Mouse (Mus musculus): ENCODE data around the gene 4930426L09Rik. TPM values are rescaled to one million over a fixed set of nuclear protein-coding genes. Genes with fewer than 3 reads are reported as not detected.

4930426L09Rik gene
- 0.31 and 0.32 TPM in 2 replicates for polyA plus RNA-seq (2012)

DNA sequence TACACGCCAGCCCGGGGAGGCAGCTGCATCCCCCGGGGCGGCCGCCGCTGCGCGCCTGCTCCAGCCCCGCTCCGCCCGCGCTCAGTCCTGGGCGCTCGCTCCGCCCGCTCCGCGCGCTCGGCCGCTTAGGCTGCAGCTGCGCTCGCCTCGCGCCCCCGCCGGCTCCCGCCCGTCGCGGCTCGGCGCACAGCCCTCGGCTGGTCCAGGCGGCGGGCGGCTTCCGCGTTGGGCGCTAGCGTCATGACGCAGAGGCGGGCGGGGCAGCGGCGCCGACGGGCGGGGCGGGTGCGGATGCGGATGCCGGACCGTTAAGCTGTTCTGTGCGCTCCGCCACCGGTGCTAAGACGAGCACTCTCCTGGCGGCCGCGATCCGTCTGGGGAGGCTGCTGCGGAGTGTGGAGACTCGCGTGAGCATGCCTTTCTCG is at the start of gene 4930426L09Rik, which contains the start of gene Pip4k2a:
Gene 4930426L09Rik, plus strand, starts transcription at position 290 of the 425 bp plus-strand sequence.
Gene Pip4k2a, minus strand, starts transcription at position 73 of the 425 bp plus-strand sequence.
- TF ChIP-seq GATA1 (IDR thresholded peaks at IDR 0.05; ENCODE audit: low read length): no peak

DNA sequence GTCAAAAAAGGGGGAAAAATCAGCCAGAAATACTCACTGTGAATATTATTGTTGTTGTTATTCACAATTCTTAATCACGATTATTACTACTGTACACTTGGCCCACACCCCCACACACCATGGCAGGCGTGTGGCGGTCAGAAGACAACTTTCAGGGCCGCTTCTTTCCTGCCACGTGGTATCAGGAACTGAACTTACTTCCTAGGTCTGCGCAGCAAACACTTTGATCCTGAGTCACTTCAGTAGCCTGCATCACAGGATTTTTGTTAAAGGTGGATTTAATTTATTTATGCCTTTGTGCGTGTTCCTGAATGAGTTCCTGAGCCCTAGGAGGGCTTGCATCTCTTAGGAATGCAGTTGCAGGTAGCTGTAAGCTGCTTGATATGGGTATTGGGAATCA is 49.4 kb upstream of the 4930426L09Rik start:
- TF ChIP-seq GATA1 (IDR thresholded peaks at IDR 0.05; ENCODE audit: low read length): no peak

DNA sequence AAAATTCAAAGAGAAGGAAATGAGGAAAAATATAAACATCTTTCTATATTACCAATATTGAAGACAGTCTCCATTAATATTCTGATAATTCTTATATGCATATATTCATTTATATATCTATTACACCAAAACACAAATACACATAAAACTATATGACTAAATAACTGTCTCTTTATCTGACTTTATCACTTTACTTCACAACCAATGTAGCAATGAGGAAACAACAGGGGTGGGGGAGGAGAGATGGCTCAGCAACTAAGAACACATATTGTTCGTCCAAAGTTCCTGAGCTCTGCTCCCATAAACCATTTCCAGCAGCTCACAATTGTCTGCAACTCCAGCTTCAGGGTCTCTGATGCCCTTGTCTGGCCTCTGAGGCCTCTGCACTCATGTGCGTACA is 47.4 kb upstream of the 4930426L09Rik start:
- TF ChIP-seq GATA1 (IDR thresholded peaks at IDR 0.05; ENCODE audit: low read length): no peak

DNA sequence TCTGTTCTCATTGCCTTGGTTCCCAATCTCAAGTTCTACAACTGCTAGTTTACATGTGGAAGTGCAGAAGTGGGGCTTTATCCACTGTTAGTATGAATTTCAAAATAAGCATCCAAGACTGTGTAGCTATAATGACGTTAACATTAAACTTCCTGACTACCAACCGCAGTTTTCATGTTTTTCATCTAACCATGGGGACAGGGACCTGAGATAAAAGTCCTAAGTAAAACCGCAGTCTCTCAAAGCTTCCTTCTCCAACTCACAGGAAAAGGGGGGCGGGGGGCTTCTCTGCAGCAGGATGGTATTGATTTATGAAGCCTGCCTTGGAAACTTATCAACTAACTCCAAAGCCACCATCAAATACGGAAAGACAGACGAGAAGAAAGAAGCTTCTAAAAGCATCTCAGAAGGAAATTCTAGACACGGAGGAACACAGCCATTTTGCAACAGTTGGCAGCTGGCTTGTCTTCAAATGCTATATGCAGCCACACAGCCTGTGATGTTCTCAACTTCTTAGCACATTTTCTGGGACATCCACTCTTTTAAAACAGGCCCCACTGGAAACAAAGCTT is 46.0 kb upstream of the 4930426L09Rik start:
- TF ChIP-seq GATA1 (IDR thresholded peaks at IDR 0.05; ENCODE audit: low read length): peak; percentile 67

DNA sequence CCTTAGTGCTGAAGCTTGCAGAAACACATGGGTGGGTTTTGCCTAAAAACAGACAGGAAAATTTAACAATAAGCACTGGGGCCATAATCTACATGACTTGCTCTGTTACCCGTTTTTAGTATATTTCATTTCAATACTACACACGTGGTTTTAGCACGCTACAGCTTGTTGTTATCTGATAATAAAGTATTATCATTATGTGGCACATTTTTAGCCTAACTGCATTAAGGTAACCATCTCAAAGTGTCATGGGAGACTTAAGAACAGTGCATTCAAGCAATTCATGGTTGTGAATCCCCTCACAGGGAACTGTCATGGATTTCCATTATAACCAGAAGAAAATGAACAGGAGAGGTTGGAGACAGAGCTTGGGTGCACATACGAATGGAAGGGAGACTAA is 43.7 kb upstream of the 4930426L09Rik start:
- TF ChIP-seq GATA1 (IDR thresholded peaks at IDR 0.05; ENCODE audit: low read length): no peak

DNA sequence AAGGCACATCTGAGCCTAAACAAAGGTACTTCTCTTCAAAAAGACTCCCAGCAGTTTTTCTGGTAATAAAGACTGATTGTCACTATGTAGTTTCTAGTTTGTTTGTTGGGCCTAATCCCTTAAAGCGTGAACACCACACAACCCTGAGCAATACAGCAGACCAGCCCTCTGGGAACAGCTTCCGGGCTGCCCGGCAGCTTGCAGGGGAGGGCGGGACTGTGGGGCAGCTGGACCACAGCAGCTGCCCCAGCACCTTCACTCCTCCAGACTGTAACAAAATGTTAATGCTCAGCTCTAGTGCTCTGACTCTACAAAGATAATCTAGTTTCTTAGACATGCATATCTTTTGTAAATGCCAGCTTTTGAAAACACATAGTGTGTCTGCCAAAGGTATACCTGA is 43.1 kb upstream of the 4930426L09Rik start:
- no peak for TF ChIP-seq GATA1 (IDR thresholded peaks at IDR 0.05; ENCODE audit: low read length)

DNA sequence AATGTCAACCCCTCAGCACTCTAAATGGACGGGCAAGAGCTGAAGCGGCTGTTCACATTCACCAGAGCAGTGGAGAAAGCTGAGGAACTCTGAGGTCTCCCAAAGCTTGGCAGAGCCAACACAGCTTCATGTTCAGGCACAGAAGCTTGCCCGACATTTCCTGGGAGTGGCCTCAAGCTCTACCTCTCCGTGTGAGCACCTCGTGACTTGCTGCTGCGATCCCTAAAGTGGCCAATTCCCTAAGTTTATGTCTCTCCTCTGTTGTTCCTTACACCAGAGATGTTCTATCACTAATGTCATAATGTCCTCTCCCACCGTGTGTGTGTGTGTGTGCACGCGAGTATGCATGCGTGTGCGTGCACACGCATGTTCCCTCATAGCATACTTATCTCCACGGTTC is 42.5 kb upstream of the 4930426L09Rik start:
- TF ChIP-seq GATA1 (IDR thresholded peaks at IDR 0.05; ENCODE audit: low read length): no peak

DNA sequence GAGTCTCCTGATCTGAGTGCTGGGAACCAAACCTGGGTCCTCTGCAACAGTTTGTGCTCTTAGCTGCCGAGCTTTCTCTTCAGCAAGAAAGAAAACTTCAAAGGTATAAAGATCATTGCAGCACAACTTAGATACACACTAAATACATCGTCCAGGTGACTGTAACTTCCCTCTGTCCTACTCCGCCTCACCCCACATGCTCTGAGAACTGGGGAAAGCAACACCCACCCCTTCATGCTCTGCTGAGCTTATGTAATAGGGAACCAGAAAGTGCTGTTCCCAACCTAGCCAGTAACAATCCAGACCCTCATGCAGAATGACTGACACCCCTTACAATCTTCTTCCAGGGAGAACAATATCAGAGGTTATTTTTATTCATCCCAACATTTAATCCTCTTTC is 41.7 kb upstream of the 4930426L09Rik start:
- no peak for TF ChIP-seq GATA1 (IDR thresholded peaks at IDR 0.05; ENCODE audit: low read length)

DNA sequence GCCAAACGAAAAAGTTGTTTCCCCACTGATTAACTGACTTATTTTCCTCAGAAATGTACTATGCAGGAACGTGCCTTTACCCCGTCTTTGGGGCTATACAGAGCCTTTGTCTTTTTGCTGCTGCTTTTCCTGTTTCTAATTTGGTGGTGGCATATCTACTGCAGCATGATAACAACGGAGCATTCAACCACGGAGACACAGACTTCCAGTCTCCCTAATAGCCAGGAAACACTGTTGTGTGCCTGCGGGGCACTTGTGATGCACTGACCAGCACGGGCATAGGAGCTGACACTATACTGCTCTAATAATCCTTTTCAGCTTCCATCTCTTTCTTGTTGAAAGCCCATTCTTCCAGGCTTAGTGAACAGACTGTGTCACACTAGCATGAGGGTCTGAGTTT is 41.2 kb upstream of the 4930426L09Rik start:
- TF ChIP-seq GATA1 (IDR thresholded peaks at IDR 0.05; ENCODE audit: low read length): no peak

DNA sequence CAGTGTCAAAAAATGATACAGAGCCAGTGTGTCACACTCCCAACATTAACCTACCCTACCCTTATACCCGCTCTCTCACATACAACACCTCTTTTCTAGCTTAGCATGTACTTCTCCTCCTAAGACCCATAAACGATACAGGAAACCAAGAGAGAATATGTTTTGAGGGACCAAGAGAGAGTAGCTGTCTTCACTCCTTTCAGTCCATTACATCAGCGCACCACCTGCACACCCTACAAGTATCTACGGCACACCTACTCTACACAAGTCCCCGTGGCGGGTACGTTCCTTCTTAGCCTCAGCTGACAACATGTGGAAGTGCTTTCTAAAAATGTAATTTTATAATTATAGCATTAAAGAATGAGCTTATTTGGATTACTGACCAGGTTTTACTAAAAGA is 40.7 kb upstream of the 4930426L09Rik start:
- no peak for TF ChIP-seq GATA1 (IDR thresholded peaks at IDR 0.05; ENCODE audit: low read length)

DNA sequence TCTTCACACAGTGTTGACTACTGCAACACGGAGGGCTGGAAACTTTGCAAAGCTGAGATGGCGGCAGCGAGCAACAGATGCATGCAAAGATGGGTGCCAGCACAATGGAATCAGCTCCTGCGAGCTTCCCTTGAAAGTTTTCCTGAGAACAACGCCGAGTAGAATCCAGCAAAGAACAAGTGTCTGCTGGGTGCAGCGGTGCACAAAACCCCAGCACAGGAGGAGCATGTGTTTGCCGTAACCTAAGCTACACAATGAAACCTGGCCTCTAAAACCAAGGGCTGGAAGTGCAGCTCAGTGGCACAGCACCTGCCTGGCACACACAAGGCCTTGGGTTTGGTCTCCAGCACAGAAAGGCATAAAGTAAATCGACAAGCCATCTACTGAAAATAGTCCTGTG is 40.1 kb upstream of the 4930426L09Rik start:
- no peak for TF ChIP-seq GATA1 (IDR thresholded peaks at IDR 0.05; ENCODE audit: low read length)

DNA sequence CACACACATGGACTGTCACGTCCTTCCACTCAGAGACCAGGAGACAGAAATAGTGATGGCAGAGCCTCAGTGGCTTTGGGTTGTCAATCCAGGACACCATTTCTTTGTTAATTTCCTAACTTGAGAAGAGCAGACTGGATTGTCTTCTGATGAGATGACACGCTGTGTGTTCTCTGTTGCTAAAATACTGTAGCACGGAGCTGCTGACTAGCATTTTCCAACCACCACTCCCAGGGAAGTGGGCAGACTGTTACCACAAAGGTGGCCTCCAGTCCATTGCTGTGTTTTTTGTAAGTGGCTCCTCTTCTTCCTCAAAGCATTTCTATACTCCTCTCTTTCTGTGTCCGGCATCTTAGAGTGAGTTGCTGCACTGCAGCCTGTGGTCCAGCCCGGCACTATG is 39.6 kb upstream of the 4930426L09Rik start:
- TF ChIP-seq GATA1 (IDR thresholded peaks at IDR 0.05; ENCODE audit: low read length): no peak

DNA sequence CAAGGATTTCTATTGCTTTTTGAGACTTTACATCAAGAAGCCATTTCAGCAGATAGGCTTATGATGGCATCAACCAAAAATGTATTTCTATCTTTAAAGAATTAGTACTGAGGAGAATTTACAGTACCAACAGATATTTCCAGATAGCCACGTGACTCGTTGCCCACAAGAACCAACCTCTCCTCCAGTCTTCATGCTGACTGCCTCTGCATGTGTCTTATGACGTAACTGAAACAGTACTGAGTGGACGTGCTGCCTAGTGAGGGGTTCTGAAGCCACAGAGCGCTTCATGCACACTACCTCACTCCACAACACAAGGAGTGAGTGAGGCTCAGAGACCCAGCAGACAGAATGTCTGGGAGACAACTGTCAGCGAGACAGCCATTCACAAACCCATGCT is 39.1 kb upstream of the 4930426L09Rik start:
- TF ChIP-seq GATA1 (IDR thresholded peaks at IDR 0.05; ENCODE audit: low read length): no peak

DNA sequence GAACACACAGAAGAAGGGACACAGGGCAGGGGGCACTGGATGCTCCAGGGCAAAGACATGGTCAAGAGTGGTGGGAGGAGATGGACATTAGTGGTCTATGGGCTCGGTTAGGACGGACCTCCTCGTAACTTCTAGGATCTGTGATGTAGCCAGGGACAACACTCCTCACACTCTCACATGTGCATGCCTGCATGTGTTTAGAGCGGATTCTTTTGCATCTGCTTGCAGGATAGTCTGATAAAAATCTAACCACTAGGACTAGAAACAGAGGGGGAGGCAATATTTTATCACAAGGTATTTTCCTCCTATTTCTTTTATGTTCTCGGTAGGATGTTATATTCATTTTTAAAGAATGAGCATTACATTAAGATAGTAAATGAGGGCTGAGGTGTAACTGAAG is 38.6 kb upstream of the 4930426L09Rik start:
- no peak for TF ChIP-seq GATA1 (IDR thresholded peaks at IDR 0.05; ENCODE audit: low read length)

DNA sequence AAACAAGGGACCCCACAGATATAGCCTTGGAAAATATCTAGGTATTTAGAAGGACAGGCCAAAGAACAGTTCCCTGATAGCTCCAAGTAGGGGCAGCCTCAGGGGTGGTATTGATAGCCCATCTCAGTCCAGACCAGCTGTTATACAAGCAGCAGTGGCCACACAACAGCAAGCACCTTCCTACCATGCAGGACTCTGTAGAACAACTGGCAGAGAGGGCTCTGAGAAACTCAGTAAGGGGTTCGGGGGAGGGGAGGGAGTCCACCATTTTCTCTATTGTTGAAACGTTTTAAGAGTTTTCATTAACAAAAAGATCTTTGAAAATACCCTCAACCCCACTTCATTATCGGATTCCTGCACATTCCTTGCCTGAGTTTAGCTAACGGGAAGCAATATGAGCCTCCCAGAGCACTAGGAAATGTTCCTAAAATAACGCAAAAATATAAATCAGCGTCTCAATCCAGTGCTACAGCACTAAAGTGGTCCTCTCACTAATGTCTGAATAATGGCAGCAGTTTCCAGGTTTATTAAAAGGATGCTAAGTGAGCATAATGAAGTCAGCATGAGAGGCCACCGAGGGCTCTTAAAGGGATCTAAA is 37.7 kb upstream of the 4930426L09Rik start:
- no peak for TF ChIP-seq GATA1 (IDR thresholded peaks at IDR 0.05; ENCODE audit: low read length)

DNA sequence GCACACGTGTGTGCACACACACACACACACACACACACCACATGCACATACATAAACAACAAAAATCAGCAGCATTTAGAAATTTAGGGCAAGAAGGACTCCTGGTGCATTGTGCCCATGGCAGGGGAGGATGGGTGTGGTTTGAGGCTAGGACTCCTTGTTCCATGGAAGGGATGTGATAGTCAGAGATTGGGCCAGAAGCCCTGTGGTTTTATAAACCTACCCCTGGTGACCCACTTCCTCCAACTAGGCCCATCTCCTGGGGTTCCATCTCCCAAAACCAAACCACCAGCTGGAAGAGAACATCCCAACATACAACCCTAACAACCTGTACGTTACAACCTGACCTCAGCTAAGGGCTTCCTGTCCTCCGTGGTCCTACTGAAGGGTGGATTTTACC is 35.6 kb upstream of the 4930426L09Rik start:
- no peak for TF ChIP-seq GATA1 (IDR thresholded peaks at IDR 0.05; ENCODE audit: low read length)

DNA sequence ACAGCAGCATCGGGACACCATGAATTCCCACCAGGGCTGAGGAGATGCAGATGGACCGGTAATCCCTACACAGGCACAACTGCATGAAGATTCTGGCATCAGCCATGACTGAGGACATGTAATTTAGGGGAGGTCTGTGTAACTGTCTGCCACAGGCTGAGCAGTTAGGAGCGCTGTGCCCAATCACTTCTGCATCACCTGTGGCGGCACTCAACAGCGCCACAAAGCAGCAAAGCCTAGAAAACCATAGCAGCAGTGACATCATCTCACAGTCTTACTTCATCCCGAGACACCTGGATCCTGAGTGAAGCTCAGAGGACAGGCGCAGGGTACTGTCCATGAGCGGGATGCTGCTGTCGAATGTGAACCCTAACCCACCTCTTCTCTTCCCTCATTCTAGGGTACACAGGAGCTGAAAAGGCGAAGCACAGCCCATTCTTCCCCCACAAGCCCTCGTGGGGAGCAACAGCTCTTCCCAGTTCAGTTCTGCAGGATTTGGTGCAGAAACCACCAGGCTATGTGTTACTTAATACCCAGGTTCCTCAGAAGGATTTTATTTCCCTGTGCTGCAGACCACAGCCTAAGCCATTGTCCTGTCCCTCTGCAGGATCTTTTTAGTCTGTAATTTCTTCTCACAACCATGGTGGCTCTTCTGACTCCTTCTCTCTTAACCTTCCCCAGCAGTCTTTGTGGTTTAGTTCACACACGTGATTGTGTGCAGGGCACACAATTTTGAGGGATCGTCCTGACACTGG is 34.7 kb upstream of the 4930426L09Rik start:
- TF ChIP-seq GATA1 (IDR thresholded peaks at IDR 0.05; ENCODE audit: low read length): no peak
